Mouse (Mus musculus) ovary, adult 18-20 months (tissue): ENCODE results near the gene Ankrd34a.
A peak's percentile ranks its signal among the peaks of the same experiment; 100 is the strongest.

Experiments used
- DNase-seq: peaks from one replicate; pipeline ENCODE4 v3.0.0; 2022; ENCODE audit warnings: low spot score, mixed read lengths

The Ankrd34a gene

GRCm38 (mm10) chr3:96617941-96618340, 21.5 kb downstream of the Ankrd34a start:
- DNase-seq: no peak

- DNase-seq: no peak
These were observed 26.8 kb downstream of the Ankrd34a start for GRCm38 (mm10) chr3:96623201-96623600.

GRCm38 (mm10) chr3:96629729-96630600, 33.5 kb downstream of the Ankrd34a start, which contains the start of gene Rbm8a:
Gene Rbm8a, plus strand, starts transcription at chr3:96629933.
- DNase-seq: peak; percentile 91

DNA sequence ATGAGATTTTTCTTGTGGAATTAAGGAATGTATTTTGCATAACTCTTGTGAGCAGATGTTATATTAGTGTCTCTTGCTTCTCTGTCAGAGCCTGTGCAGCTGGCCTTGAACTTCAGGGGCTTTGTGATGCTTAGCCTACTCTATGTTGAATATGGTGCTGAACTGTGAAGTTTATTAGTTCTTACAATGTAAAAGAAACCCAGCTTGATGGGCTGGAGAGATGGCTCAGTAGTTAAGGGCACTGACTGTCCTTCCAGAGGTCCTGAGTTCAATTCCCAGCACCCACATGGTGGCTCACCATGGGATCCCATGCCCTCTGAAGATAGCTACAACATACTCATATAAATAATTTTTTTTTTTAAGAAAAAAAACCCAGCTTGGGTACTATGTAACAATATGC, 35.6 kb downstream of the Ankrd34a start:
- no peak for DNase-seq

DNA sequence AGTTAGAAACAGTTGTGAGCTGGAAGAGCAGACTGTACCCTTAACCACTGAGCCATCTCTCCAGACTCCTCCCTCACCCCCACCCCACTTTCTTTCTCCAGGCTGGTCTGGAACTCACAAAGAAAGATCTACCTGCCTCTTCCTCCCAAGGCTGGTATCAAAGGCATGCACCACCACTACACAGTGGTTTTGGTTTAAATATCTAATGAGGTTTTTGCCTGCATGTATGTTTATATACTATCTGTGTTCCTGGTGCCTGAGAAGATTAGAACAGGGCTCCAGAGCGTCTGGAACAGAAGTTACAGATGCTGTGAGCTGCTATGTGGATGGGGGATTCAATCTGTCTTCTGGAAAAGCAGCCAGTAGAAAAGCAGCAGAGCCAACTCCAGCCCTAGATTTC, 37.6 kb downstream of the Ankrd34a start:
- no peak for DNase-seq

- peak; percentile 89 for DNase-seq
These were observed 38.8 kb downstream of the Ankrd34a start, which contains the start of the genes Pex11b and Gm42957 for GRCm38 (mm10) chr3:96634928-96635879. Gene Pex11b, plus strand, starts transcription at chr3:96635376. Gene Gm42957, plus strand, starts transcription at chr3:96635474.

GRCm38 (mm10) chr3:96635906-96636305, 39.5 kb downstream of the Ankrd34a start:
- DNase-seq: no peak

DNA sequence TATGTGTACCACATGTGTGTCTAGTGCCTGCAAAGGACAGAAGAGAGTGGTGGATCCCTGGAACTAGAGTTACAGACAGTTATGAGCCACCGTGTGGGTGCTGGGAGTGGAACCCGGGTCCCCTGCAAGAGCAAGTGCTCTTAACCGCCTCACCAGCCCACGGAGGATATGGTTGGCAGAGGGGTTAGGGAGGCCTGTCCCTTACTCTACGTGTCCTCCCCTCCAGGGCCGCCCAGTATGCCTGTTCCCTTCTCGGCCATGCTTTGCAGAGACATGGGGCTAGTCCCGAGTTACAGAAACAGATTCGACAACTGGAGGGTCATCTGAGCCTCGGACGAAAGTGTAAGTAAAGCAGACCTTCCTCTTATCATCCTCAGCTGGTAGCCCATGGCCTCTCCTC, 40.0 kb downstream of the Ankrd34a start:
- DNase-seq: no peak

- DNase-seq: no peak
These were observed 42.8 kb downstream of the Ankrd34a start for GRCm38 (mm10) chr3:96639219-96639618.

DNA sequence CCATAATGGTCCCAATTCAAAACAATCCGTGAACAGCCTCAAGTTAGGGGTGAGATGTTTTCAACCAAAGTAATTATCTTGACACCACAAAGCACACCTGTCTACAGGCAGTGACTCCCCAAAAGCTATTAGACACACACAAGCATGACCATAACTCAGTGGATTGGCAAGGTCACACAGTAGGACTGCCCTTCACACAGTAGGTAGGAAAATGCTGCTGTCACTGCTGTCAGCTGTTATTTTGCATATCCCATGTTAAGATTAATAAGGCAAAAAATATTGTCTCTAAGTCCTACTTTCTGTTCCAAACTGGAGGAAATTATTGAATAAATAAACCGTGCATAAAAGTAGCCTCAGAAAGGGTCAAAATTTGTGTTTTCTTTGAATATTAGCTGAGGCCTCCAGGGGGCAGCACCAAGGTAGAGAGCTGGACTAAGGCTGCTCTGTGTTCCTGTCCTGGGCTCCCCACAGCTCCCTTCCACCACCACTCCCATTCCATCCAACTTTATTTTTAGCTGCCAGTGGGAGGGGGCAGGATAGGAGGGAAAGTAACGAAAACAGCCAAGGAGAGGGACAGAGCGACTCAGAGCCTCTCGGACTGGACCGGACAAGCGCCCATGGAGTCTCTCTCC, 48.7 kb downstream of the Ankrd34a start, which contains the start of gene Itga10:
TSS of gene Itga10 (plus strand) at position 567 of the 632 bp plus-strand sequence.
- DNase-seq: no peak

- DNase-seq: no peak
These were observed 50.9 kb downstream of the Ankrd34a start for GRCm38 (mm10) chr3:96647365-96647764.
